Mouse (Mus musculus) liver (tissue): ENCODE results near the gene Acox1.

Source experiments
- DNase-seq: peaks from one replicate; pipeline ENCODE4 v3.0.0-alpha.2; 2020; ENCODE audit warnings: mixed read lengths

Acox1 gene

GRCm38 (mm10) chr11:116127156-116127980 lies 71.5 kb downstream of the Acox1 start, which contains the start of gene Trim47:
Trim47 (minus strand) TSS chr11:116127210.
- peak; percentile 82 for DNase-seq

GRCm38 (mm10) chr11:116126261-116126660 lies 72.6 kb downstream of the Acox1 start:
- peak; percentile 3 for DNase-seq
